Mouse (Mus musculus): ENCODE data around the gene Rpl13a.

DNA sequence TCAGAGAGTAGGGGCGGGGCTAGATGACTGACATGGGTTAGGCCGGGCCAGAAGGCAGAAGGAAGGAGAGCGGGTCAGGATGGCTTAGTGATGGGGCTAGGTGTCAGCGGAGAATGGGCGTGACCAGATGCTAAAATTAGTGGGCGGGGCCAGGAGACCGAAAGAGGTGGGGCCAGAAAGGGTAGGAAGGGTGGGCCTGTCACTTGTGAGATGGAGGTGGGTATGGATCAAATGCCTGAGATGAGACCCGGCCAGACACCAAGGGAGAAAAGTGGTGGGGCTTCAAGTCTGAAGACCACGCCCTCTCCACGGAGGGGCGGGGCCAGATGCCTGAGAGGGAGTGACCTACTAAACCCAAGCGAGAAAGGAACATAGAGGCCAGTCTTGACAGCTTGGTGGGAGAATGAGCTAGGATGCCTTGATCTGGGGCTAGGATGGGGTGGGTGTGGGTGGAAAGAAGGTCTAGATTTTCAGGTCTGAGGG lies 6.0 kb upstream of the Rpl13a start:
- no peak for TF ChIP-seq CTCF (IDR thresholded peaks at IDR 0.05; ENCODE audit: low read depth, low read length)
- no peak for TF ChIP-seq POLR2A (IDR thresholded peaks at IDR 0.05; ENCODE audit: borderline replicate concordance, low read depth, low read length)

Data from bone marrow macrophage, adult 2 months (primary cell).